Mouse (Mus musculus): ENCODE results near the gene Dhx8. TPM values are rescaled to one million over a fixed set of nuclear protein-coding genes. Genes with fewer than 3 reads are reported as not detected.

Dhx8 gene
- polyA plus RNA-seq (2011; ENCODE audit: insufficient read depth, insufficient read length, low read depth, missing spikeins), result 37.6 and 38.9 TPM in 2 replicates

DNA sequence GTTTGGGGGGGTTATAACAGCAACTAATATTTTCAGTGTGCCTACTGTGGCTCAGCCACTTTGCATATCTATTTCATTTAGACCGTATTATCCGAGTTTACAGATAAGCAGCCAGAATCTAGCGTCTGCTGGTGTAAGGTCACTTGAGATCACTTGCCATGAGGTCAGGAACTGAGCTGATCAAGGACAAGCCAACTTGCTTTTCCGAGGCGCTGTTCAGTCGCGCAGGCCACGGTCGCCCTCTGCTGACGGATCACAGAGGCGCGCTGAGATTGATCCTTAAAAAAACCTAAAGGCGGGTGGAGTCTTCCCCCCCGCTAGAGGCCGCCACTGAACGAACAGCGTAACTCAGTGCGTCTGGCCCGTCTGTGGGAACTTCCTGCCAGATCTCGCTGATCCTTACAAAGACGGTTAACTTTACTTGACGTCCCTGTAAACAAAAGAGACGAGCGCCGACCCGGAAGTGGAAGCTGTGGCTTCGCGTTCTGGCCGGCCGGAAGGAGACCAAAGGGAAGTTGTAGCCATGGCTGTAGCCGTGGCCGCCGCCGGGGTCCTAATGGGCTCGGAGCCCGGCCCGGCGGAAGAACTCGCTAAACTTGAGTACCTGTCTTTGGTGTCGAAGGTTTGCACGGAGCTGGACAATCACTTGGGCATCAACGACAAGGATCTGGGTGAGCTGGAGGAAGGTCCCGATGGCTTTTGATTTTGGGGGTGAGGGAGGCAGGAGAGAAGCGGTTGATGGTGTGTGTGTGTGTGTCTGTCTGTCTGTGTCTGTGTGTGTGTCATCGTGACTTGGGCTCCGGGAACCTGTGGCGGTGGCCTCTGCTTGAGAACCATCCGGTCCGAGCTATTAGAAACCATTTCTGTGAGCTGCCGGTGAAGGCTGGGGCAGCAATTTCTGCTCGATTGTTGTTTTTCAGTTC is at the start of gene Dhx8:
Gene Dhx8 (plus strand): TSS at position 402 of the 923 bp plus-strand sequence.
- Histone ChIP-seq H3K9me3 (replicated peaks; ENCODE audit: control insufficient read depth, insufficient read depth, low read length, poor library complexity, severe bottlenecking) (no peaks in the 10 kb centered on the region), H3K27me3 (ENCODE audit: control insufficient read depth, insufficient read depth, low read length, poor library complexity, severe bottlenecking) (no peaks in the 10 kb centered on the region), H3K9ac (ENCODE audit: low read depth, poor library complexity, severe bottlenecking) (peak within 1 kb of the TSS; percentile 75), H3K27ac (ENCODE audit: insufficient read depth, low read length) (0 out of 2 replicates have a peak within 1 kb of the TSS, but pooled peaks have one; percentile 17), H3K4me1 (ENCODE audit: control insufficient read depth, insufficient read depth, low read length) (peaks cover 2% of the 10 kb centered on the region), H3K4me3 (ENCODE audit: low read depth, low read length) (peak within 1 kb of the TSS; percentile 94), H3K36me3 (ENCODE audit: control insufficient read depth, insufficient read depth, low read length, poor library complexity, severe bottlenecking) (peaks cover 25% of the 10 kb centered on the region)
- TF ChIP-seq EP300 (IDR thresholded peaks at IDR 0.05; ENCODE audit: insufficient read depth, low read depth, low read length), result peak; percentile 71; the same call in 1 of the 2 replicates
- TF ChIP-seq POLR2A (IDR thresholded peaks at IDR 0.05; ENCODE audit: insufficient read depth, low read length), result no peak
- peak; percentile 98 for TF ChIP-seq CTCF (IDR thresholded peaks at IDR 0.05; ENCODE audit: low read depth, low read length)

DNA sequence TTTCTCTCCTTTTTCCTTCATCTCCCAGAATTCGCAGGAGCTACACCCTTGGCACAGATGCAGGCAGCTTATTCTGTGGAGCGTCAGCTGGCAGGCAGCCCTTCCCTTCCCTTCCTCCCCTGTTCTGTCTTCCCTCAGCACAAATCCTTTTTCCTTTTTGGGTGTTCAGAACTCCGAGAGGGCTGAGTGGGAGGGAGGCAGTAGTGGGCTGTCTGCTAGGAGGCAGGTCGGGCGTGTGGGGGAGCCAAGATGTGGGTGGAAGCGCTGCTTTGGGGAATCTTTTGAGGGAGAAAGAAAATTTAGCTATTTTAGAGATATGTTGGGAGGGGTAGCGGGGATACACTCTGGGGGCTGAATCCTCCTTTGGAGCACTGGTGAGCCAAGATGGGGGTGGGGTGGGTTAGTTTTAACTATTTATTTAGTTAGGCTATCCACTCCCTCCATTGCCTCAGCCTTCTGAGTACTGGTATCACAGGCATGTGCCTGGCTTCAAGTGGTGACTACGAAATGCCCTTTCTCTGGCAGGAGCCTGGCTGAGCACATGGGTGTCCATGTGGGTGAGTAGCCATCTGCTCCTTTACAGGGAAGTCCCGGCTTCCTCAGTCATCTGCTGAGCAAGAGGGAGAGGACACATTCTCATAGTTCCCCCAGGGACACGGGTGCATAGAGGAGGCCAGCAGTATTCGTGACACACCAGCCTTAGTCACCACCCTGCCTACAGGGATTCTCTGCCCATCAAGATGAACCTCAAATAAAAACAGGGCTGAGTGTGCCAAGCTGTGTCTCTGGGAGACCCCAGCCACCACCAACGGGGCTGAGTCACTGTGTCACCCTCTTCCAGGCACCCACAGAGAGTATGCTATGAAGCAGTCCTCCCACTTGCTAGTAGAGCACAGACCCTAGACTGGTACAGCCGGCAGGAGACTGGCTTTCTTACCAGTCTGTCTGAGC is 45.1 kb upstream of the Dhx8 start:
- H3K36me3 ChIP-seq (ENCODE audit: control insufficient read depth, insufficient read depth, low read length, poor library complexity, severe bottlenecking), result no peaks in the 10 kb centered on the region
- H3K4me3 ChIP-seq (ENCODE audit: low read depth, low read length), result no peak overlapping the region
- H3K27me3 ChIP-seq (ENCODE audit: control insufficient read depth, insufficient read depth, low read length, poor library complexity, severe bottlenecking), result no peaks in the 10 kb centered on the region
- H3K9me3 ChIP-seq (replicated peaks; ENCODE audit: control insufficient read depth, insufficient read depth, low read length, poor library complexity, severe bottlenecking), result no peaks in the 10 kb centered on the region
- peaks cover 2% of the 10 kb centered on the region for H3K4me1 ChIP-seq (ENCODE audit: control insufficient read depth, insufficient read depth, low read length)
- no peak overlapping the region for H3K27ac ChIP-seq (ENCODE audit: insufficient read depth, low read length)
- TF ChIP-seq CTCF (IDR thresholded peaks at IDR 0.05; ENCODE audit: low read depth, low read length), result no peak
- TF ChIP-seq POLR2A (IDR thresholded peaks at IDR 0.05; ENCODE audit: insufficient read depth, low read length), result no peak
- no peak for TF ChIP-seq EP300 (IDR thresholded peaks at IDR 0.05; ENCODE audit: insufficient read depth, low read depth, low read length)
- no peak overlapping the region for H3K9ac ChIP-seq (ENCODE audit: low read depth, poor library complexity, severe bottlenecking)

DNA sequence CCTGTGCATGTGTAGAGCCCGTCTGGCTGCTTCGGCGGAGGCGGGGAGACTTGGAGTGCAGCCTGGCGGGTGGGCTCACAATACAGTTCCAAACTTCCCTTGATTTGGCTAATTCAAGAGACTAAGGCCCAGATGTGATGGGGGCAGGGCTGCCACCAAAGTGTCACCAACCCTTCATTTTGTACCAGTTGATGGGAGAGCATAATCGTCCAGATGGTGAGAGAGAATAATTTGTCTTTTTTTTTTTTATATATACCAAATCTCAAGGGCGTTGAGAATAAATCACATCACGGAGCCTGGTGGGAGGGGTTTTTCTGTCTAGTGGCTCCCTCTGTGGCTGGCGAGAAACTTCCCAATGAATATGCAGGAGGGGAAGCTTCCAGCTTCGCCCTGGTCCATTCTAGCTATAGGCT is 43.0 kb upstream of the Dhx8 start:
- H3K4me3 ChIP-seq (ENCODE audit: low read depth, low read length), result no peak overlapping the region
- H3K36me3 ChIP-seq (ENCODE audit: control insufficient read depth, insufficient read depth, low read length, poor library complexity, severe bottlenecking), result no peaks in the 10 kb centered on the region
- no peak overlapping the region for H3K9ac ChIP-seq (ENCODE audit: low read depth, poor library complexity, severe bottlenecking)
- TF ChIP-seq EP300 (IDR thresholded peaks at IDR 0.05; ENCODE audit: insufficient read depth, low read depth, low read length) (no peak), CTCF (IDR thresholded peaks at IDR 0.05; ENCODE audit: low read depth, low read length) (no peak), POLR2A (IDR thresholded peaks at IDR 0.05; ENCODE audit: insufficient read depth, low read length) (no peak)
- H3K27ac ChIP-seq (ENCODE audit: insufficient read depth, low read length), result no peak overlapping the region
- H3K4me1 ChIP-seq (ENCODE audit: control insufficient read depth, insufficient read depth, low read length), result no peaks in the 10 kb centered on the region
- no peaks in the 10 kb centered on the region for H3K9me3 ChIP-seq (replicated peaks; ENCODE audit: control insufficient read depth, insufficient read depth, low read length, poor library complexity, severe bottlenecking)
- H3K27me3 ChIP-seq (ENCODE audit: control insufficient read depth, insufficient read depth, low read length, poor library complexity, severe bottlenecking), result no peaks in the 10 kb centered on the region

DNA sequence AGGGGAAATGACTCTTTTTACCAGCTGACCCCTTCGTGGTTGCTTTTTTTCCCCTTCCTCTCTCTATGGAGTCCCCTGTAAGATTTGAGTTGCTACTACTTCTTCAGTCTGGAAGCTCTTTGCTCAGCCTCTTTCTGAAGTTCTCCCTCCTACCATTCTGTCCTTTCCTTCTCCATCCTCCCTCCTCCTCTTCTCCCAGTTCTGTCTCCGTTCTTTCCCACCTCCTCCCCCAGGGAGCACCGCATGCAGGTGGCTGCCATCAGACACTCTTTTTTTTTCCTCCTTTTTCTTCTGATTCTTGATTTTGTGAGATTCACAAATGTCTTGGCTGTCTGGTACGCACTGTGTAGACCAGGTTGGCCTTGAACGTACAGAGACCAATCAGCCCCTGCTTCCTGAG is 42.4 kb upstream of the Dhx8 start:
- H3K4me3 ChIP-seq (ENCODE audit: low read depth, low read length), result no peak overlapping the region
- H3K9ac ChIP-seq (ENCODE audit: low read depth, poor library complexity, severe bottlenecking), result no peak overlapping the region
- no peaks in the 10 kb centered on the region for H3K36me3 ChIP-seq (ENCODE audit: control insufficient read depth, insufficient read depth, low read length, poor library complexity, severe bottlenecking)
- peaks cover 2% of the 10 kb centered on the region for H3K4me1 ChIP-seq (ENCODE audit: control insufficient read depth, insufficient read depth, low read length)
- no peak overlapping the region for H3K27ac ChIP-seq (ENCODE audit: insufficient read depth, low read length)
- H3K27me3 ChIP-seq (ENCODE audit: control insufficient read depth, insufficient read depth, low read length, poor library complexity, severe bottlenecking), result no peaks in the 10 kb centered on the region
- no peaks in the 10 kb centered on the region for H3K9me3 ChIP-seq (replicated peaks; ENCODE audit: control insufficient read depth, insufficient read depth, low read length, poor library complexity, severe bottlenecking)
- TF ChIP-seq CTCF (IDR thresholded peaks at IDR 0.05; ENCODE audit: low read depth, low read length) (no peak), EP300 (IDR thresholded peaks at IDR 0.05; ENCODE audit: insufficient read depth, low read depth, low read length) (no peak), POLR2A (IDR thresholded peaks at IDR 0.05; ENCODE audit: insufficient read depth, low read length) (no peak)

DNA sequence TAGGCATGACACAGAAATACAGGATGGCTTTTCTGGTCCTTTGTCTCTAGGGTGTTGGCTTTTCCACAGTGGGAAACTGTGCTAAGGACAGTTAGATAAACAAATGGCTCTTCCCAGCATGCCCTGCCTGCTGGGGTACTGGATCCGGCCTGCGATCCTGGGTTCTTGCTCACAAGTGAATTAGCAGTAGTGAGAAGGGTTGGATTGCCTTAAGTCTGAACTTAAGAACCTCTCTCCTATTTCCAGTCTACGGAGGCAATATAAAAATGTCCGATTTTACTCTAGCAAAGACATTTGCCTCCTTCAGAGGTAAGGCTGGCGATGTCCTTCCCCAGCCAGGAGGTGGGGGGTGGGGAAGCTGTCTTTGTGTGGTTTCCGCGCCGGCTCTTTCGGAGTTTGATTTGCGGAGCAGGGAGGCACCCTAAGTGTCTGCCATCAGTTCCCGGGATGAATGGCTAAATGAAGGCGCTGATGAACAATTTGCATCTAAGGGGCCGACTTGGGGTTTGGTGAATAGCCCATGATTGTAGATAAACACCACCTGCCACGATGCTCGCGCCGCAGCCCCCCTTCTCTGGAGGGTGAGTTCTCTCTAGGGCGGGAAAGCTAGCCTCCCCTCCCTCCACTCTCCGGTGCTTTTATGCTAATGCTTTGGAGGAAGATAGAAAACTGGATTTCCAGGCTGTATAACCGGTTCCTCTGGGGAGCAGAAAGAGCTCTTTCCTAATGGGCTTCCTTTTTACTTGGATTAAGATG is 36.6 kb upstream of the Dhx8 start:
- Histone ChIP-seq H3K27me3 (ENCODE audit: control insufficient read depth, insufficient read depth, low read length, poor library complexity, severe bottlenecking) (no peaks in the 10 kb centered on the region), H3K36me3 (ENCODE audit: control insufficient read depth, insufficient read depth, low read length, poor library complexity, severe bottlenecking) (no peaks in the 10 kb centered on the region), H3K27ac (ENCODE audit: insufficient read depth, low read length) (peak overlapping the region; percentile 94), H3K4me1 (ENCODE audit: control insufficient read depth, insufficient read depth, low read length) (peaks cover 8% of the 10 kb centered on the region), H3K4me3 (ENCODE audit: low read depth, low read length) (peak overlapping the region; percentile 3; the same call in 1 of the 2 replicates), H3K9ac (ENCODE audit: low read depth, poor library complexity, severe bottlenecking) (peak overlapping the region; percentile 51), H3K9me3 (replicated peaks; ENCODE audit: control insufficient read depth, insufficient read depth, low read length, poor library complexity, severe bottlenecking) (peaks cover 4% of the 10 kb centered on the region; the same call in 1 of the 2 replicates)
- peak; percentile 95 for TF ChIP-seq EP300 (IDR thresholded peaks at IDR 0.05; ENCODE audit: insufficient read depth, low read depth, low read length)
- TF ChIP-seq CTCF (IDR thresholded peaks at IDR 0.05; ENCODE audit: low read depth, low read length), result no peak
- TF ChIP-seq POLR2A (IDR thresholded peaks at IDR 0.05; ENCODE audit: insufficient read depth, low read length), result no peak
